Mouse (Mus musculus): ENCODE results near the gene Kri1.
A peak's percentile ranks its signal among the peaks of the same experiment; 100 is the strongest.
"Not testable (repeated sequence)": the region's sequence is repeated elsewhere in the genome, so short reads cannot be mapped to it uniquely, and the experiment has no call there.

Gene Kri1

DNA sequence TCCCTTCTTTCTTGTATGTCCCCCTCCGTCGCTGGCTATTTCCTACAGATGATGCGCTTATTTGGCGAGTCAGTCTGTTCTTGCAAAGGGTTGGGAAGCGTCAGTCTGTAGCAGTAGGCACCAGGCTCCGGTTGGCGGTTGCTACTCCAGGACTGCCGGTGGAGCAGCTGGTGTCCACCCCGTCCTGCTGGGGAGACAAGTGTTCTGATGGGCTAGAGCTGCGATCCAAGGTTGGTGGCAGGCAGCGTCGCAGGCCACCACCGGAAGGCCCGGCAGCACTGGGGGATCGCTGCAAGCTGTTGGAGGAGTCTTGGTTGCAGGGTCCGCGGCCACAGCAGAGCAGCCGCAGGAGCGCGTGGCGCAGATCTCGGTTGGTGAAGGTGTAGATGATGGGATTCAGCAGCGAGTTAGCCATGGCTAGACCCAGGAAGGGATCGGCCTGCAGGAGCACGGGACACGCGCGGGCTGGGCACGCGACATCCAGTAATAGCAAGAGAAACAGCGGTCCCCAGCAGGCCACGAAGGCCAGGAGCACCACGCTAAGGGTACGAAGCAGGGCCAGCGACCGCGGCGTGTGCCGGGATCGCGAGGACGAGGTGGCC lies 43.8 kb downstream of the Kri1 start:
- DNase-seq (ENCODE audit: low spot score in 2 of 2) = no peak

DNA sequence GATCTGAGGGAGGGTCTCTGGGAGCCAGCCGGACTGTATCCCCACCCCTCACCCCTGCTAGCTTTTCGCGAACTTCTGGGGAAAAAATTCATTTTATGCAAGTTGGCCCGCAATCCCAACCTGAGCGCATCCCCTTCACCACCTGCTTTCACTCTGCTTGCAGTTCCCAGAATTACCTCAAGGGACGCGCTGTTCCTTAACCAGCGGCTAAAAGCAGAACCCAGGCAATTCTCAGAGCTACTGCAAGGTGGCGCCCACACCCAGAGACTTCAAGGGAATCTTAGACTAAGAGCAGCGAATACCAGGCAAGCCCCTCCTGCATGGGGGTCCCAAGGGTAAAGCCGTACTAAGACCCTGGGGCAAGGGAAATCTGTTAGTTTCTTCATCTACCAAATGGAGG lies 46.4 kb downstream of the Kri1 start:
- peak; percentile 65 to 75 for DNase-seq (ENCODE audit: low spot score in 2 of 2)

DNA sequence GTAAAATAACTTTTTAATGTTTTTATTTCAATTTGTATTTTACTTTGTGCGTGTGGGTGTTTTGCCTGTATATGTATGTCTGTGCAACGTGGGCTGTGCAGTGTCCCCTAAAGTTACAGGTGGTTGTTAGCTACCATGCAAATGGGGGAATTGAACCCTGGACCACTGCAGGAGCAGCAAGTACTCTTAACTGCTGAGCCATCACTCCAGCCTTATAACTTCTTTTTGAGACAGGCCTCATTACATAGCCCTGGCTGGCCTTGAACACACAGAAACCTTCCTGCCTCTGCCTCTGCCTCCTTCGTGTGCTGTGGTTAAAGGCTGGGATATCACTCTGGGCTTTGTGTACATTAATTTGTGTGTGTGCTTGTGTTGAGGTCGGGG lies 48.3 kb downstream of the Kri1 start:
- no peak for DNase-seq (ENCODE audit: low spot score in 2 of 2)

DNA sequence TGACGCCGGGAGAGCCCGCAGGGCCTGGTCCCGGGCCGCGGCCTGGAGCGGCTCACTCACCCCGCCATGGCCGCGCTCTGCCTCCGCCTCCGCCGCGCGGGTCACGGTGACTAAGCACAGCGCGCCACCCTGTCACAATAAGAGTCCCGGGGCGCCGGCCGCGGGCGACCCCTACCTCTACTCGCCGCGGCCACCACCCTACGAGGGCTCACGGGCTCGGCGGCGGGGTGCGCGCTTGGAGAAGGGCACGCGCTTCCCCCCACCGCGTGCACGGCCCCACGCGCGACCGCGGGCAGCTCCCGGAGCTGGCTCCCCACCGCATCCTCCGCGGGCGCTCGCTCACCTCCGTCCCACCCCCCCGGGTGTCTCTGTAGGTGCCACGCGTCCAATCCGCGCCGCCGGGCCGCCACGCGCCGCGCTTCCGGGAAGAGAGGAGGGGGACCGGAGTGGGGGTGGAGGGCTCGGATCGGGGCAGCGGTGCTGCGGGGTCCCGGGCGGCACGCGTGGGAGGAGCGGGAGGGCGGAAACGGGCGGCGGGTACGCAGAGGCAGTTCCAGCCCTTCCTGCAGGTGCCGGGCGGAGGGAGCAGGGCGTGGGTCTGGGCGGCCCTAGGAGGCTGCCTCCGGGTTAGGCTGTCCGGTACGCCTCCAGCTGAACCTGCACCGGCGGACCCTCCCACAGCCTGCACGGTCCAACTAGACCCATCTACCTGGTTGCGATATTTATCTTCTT lies 48.9 kb downstream of the Kri1 start, which contains the start of gene Keap1:
Keap1 (minus strand) TSS at position 629 of the 732 bp plus-strand sequence.
- DNase-seq (ENCODE audit: low spot score in 2 of 2) = peak; percentile 57 to 58

DNA sequence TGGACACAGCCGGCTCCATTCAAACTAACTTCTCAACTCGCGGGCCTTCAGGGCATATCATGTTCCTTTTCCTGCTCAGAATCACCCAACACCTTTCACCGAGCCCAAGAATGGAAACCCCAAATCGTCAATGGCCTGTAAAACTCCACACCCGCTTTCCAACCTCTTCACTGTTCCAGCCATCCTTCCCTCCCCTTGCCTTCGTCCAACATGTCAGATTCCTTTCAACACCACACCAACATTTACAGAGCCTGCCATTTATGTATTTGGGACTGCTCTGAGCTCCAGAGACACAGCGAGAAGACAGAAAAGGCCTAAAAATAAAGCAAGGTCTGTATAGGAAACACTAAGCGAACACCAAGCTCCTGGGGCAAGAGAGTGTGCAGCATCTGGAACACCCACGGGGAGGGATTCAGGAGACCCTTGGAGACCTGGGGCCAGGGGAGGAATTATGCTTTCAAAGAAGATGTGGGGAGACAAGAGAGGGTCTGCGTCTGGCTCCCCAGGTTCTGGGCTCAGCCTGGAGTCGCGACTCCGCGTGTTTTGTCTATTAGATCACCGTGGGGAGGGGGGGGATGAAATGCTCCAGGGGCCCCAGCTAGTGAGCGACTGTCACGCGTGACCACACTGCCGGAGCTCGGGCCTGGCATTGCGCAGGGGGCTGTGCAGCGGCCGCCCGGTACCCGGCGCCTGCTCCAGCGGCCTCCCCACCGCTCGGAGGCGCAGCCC lies 49.6 kb downstream of the Kri1 start:
- DNase-seq (ENCODE audit: low spot score in 2 of 2) = no peak

DNA sequence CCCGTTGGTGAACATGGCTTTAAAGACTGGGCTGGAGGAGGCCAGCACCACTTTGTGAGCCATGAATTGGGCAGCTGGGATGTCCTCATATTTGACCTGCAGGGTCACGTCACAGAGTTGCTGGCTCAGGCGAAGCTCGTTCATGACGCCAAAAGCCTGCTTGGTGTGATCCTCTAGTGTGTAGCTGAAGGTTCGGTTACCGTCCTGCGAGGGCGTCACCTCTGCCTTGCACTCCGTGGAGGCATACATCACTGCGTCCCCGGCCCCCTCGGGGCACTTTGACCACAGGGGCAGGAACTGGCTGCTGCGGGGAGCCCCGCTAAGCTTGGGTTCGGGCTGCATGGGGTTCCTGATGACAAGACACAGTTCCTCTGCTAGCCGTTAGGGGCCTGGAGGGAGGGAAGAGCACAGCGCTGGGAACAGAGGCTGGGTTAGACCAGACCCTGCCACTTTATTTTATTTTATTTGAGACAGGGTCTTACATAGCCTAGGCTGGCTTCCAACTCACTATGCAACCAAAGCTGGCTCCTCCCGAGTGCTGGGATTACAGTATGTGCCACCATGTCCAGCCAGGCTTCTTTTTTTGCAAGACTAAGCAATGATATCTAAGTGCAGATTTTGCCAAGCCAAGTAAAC lies 50.3 kb downstream of the Kri1 start:
- DNase-seq (ENCODE audit: low spot score in 2 of 2) = no peak

DNA sequence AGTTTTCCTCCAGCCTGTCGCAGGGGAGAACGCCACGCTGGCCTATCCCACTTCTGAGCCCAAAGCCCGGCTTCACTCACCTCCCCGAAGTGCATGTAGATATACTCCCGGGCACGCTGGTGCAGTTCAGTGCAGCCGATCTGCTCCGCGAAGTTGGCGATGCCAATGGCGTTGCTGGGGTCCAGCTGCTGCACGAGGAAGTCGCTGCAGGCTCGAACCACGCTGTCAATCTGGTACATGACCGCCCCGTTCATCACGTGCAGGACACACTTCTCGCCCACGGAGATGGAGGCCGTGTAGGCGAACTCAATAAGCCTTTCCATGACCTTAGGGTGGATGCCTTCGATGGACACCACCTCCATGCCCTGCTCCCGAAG lies 50.8 kb downstream of the Kri1 start:
- no peak for DNase-seq (ENCODE audit: low spot score in 2 of 2)

DNA sequence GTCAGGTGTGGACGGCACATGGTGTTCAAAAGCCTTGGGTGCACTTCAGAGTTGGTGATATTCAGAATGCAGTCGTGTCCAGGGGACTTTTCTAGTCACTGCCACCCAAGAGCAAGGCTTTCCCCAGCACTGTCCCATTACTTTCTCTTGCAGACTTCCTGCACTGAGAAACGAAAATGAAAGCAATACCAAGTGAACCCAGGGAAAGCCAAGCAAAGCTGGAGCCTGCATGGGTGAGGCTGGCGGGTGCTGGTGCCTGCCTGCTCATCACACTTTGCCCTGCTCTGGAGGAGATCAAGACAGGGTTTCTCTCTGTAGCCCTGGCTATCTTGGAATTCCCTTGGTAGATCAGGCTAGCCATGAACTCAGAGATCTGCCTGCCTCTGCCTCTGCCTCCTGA lies 52.4 kb downstream of the Kri1 start:
- DNase-seq (ENCODE audit: low spot score in 2 of 2) = no peak

DNA sequence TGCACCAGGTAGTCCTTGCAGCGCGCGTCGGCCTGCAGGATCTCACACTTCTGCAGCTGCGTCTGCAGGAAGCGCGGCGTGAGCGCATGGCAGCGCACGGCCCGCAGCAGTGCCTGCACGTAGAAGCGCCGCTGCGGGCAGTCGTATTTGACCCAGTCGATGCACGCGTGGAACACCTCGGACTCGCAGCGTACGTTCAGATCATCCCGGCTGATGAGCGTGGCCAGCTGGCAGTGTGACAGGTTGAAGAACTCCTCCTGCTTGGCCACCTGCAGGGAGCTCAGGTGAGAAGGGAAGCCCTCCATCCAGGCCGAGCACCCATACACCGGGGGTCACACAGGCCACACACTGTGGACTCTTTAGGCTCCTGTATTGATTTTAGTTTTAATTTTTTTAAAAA lies 54.0 kb downstream of the Kri1 start:
- DNase-seq (ENCODE audit: low spot score in 2 of 2) = no peak

DNA sequence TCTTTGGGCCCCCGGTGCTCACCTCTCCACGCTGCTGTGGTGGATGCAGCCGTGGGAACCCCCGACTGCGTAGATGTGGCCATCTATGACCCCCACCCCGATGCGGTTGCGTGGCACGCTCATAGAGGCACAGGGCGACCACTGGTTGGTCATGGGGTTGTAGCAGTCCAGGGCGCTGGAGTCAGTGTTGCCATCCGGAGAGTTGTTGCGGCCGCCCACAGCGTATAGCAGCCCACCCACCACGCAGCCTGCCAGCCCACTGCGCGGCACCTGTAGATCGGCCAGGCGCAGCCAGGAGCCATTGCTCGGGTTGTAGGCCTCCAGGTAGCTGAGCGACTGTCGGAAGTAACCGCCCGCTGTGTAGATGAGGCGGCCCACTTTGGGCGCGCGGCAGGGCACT lies 54.4 kb downstream of the Kri1 start:
- DNase-seq (ENCODE audit: low spot score in 2 of 2) = no peak

DNA sequence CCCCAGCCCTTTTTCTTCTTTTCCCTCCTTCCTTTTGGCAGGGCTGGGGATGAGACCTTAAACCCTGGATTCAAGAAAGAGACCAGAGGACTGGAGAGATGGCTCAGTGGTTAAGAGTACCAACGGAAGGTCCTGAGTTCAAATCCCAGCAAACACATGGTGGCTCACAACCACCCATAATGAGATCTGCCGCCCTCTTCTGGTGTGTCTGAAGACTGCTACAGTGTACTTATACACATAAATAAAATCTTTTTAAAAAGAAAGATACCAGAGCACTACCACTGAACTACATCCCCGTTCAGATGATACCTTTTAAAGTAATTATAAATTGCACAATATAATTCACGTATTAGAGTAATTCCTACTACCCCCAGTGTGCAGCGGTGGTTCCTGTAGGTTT lies 54.9 kb downstream of the Kri1 start:
- no peak for DNase-seq (ENCODE audit: low spot score in 2 of 2)

DNA sequence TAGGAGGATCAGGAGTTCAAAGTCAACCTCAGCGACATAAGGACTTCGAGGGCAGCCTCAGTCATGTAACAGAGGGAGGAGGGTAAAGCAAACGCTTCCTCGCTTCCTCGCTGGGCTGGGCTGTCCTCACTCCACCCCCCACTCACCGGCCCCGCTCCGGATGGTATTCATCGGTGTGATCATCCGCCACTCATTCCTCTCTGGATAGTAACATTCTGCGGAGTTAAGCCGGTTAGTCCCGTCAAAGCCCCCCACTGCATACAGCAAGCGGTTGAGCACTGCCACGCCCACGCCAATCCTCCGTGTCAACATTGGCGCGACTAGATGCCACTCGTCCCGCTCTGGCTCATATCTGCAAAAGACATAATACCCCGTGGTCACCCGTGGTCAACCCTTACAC lies 56.2 kb downstream of the Kri1 start:
- no peak for DNase-seq (ENCODE audit: low spot score in 2 of 2)

DNA sequence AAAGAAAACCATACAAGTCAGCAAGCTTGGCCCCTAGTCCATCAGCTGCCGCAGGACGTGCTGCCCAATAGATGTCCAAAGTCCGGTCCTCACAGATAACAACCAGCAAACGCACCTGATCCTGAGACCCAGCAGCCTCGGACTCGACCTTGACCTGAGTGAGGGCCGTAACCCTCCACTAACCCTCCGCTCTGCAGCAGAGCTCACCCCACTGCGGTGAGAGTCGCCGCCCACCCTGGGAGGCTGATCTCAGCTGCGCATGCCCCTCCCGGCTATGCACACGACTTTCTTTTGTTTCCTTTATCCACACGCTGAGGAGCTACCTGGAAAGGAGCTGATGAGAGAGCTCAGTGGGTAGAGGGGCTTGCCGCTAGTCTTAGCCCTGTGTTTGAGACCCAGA lies 60.4 kb downstream of the Kri1 start:
- no peak for DNase-seq (ENCODE audit: low spot score in 2 of 2)

DNA sequence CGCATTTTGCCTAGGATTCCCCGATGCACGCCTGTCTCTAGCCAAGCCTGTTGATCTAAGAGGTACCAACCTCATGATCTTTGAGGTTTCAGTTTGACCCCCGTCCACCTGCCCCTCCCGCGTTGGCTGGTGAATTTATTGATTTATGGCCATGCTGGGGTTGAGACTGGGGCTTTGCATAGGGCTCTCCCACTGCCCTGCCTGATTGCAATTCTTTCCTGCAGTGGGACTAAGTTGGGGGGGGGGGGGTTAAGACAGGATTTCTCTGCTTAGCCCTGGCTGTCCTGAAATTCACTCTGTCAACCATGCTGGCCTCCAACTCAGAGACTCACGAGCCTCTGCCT lies 62.4 kb downstream of the Kri1 start:
- no peak for DNase-seq (ENCODE audit: low spot score in 2 of 2)

DNA sequence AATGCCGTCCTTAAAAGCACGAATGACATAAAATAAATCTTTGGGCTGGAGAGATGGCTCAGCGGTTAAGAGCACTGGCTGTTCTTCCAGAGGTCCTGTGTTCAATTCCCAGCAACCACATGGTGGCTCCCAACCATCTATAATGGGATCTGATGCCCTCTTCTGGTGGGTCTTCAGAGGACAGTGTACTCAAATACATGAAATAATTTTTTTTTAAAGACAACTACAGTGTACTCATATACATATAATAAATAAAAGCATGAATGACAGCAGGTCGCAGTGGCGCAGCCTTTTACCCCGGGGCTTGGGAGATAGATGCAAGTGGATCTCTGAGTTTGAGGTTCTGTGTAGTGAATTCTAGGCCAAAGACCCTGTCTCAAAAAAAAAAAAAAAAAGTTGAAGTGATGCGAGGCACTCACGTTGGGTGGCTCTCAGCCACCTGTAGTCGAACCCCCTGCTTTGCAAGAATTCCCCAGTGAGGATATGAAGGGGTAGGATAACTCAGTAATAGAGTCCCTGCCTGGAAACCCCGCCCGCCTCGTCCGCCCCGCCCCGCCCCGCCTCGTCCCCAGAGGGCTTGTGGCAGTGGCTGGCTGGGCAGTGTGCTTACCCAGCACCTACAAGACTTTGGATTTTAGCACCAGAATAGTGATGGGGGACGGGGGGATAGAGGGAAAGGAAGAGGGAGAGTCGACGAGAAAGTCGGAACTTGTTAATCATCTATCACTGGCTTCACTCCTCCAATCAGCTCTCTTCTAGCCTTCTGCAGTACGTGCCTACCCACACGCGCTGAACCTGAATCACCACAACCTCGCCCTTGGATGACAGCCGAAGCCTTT lies 63.0 kb downstream of the Kri1 start:
- no peak for DNase-seq (ENCODE audit: low spot score in 2 of 2)

DNA sequence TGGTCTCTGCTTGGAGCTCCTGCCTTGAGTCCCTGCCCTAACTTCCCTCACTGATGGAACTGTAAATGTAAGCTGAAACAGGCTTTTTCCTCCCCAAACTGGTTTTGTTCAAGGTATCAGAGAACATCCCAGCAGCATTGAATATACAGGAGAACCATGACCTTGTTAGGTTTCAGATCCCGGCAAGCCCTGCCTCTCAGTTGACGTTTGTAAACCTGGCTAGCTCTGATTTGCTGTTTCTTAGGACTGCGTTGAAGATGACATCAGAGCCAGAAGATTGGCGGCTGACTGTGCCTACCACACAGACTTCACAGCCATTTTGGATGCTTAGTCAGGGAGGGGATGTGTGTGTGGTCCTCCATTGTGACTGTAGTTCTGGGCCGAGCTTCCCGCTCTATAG lies 63.9 kb downstream of the Kri1 start:
- DNase-seq (ENCODE audit: low spot score in 2 of 2) = no peak

DNA sequence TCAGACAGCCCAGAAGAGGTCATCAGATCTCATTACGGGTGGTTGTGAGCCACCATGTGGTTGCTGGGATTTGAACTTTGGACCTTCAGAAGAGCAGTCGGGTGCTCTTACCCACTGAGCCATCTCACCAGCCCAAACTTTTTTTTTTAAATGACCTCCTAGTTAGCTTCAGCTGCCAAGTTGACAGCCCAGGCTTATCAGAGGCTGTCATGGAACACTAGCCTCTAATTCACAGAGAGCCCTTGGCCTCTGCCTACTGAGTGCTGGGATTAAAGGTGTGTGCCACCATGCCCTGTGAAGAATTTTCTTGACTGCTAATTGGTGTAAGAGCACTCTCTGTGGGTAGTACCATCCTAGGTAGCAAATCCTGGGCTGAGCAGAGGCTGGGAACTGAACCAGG lies 64.3 kb downstream of the Kri1 start:
- DNase-seq (ENCODE audit: low spot score in 2 of 2) = not testable (repeated sequence)
